Mouse (Mus musculus): ENCODE results near the gene Flnb. TPM values are rescaled to one million over a fixed set of nuclear protein-coding genes. Genes with fewer than 3 reads are reported as not detected.

The Flnb gene
- total and polyA plus RNA-seq, 2 experiments from 2014 or later, result 4.2 to 32.7 TPM

- no peak overlapping the region for H3K9ac ChIP-seq (replicated peaks; ENCODE audit: low read length)
- H3K4me2 ChIP-seq (ENCODE audit: low read depth, low read length), result no peak overlapping the region
- H3K36me3 ChIP-seq (ENCODE audit: insufficient read depth, low read length), result peaks cover 24% of the 10 kb centered on the region
- no peak overlapping the region for H3K27ac ChIP-seq
- 93% methylated on average over 8 of the region's 8 CpGs for WGBS
- H3K4me1 ChIP-seq (ENCODE audit: insufficient read depth, low read length), result no peaks in the 10 kb centered on the region; the same call in 1 of the 2 replicates
- no peak overlapping the region for H3K4me3 ChIP-seq (ENCODE audit: low read length)
- H3K27me3 ChIP-seq (ENCODE audit: insufficient read depth, low read length), result no peaks in the 10 kb centered on the region
- ATAC-seq (no peak), DNase-seq (ENCODE audit: low spot score) (no peak)
- TF ChIP-seq CTCF (IDR thresholded peaks at IDR 0.05; ENCODE audit: low read depth), result no peak
- no peaks in the 10 kb centered on the region for H3K9me3 ChIP-seq (ENCODE audit: low read length)
These were observed 64.3 kb downstream of the Flnb start for GRCm38 (mm10) chr14:7882050-7882449.

GRCm38 (mm10) chr14:7884158-7884557 lies 66.4 kb downstream of the Flnb start:
- 65% methylated on average over 1 of the region's 1 CpGs for WGBS
- TF ChIP-seq CTCF (IDR thresholded peaks at IDR 0.05; ENCODE audit: low read depth), result no peak
- no peaks in the 10 kb centered on the region; the same call in 1 of the 2 replicates for H3K4me1 ChIP-seq (ENCODE audit: insufficient read depth, low read length)
- no peaks in the 10 kb centered on the region for H3K27me3 ChIP-seq (ENCODE audit: insufficient read depth, low read length)
- no peak for ATAC-seq
- no peak for DNase-seq (ENCODE audit: low spot score)
- no peaks in the 10 kb centered on the region for H3K9me3 ChIP-seq (ENCODE audit: low read length)
- peaks cover 24% of the 10 kb centered on the region for H3K36me3 ChIP-seq (ENCODE audit: insufficient read depth, low read length)
- H3K27ac ChIP-seq, result no peak overlapping the region
- no peak overlapping the region for H3K4me3 ChIP-seq (ENCODE audit: low read length)
- H3K4me2 ChIP-seq (ENCODE audit: low read depth, low read length), result no peak overlapping the region
- H3K9ac ChIP-seq (replicated peaks; ENCODE audit: low read length), result no peak overlapping the region

- 80% methylated on average over 4 of the region's 4 CpGs for WGBS
These were observed 67.1 kb downstream of the Flnb start for GRCm38 (mm10) chr14:7884841-7885240.

GRCm38 (mm10) chr14:7885540-7885939 lies 67.8 kb downstream of the Flnb start:
- peak; percentile 66 for DNase-seq (ENCODE audit: low spot score)
- TF ChIP-seq CTCF (IDR thresholded peaks at IDR 0.05; ENCODE audit: low read depth), result no peak
- no peaks in the 10 kb centered on the region for H3K27me3 ChIP-seq (ENCODE audit: insufficient read depth, low read length)
- peaks cover 27% of the 10 kb centered on the region for H3K36me3 ChIP-seq (ENCODE audit: insufficient read depth, low read length)
- ATAC-seq, result peak; percentile 46; the same call in 1 of the 2 replicates
- no peak overlapping the region for H3K27ac ChIP-seq
- no peak overlapping the region for H3K4me3 ChIP-seq (ENCODE audit: low read length)
- H3K4me1 ChIP-seq (ENCODE audit: insufficient read depth, low read length), result no peaks in the 10 kb centered on the region; the same call in 1 of the 2 replicates
- H3K9ac ChIP-seq (replicated peaks; ENCODE audit: low read length), result no peak overlapping the region
- 41% methylated on average over 9 of the region's 9 CpGs for WGBS
- no peak overlapping the region for H3K4me2 ChIP-seq (ENCODE audit: low read depth, low read length)
- no peaks in the 10 kb centered on the region for H3K9me3 ChIP-seq (ENCODE audit: low read length)

More at GRCm38 (mm10) chr14:7884841-7885240, 67.1 kb downstream of the Flnb start:
- Histone ChIP-seq H3K9me3 (ENCODE audit: low read length) (no peaks in the 10 kb centered on the region), H3K9ac (replicated peaks; ENCODE audit: low read length) (no peak overlapping the region), H3K4me2 (ENCODE audit: low read depth, low read length) (no peak overlapping the region), H3K4me3 (ENCODE audit: low read length) (no peak overlapping the region), H3K27ac (no peak overlapping the region), H3K27me3 (ENCODE audit: insufficient read depth, low read length) (no peaks in the 10 kb centered on the region), H3K4me1 (ENCODE audit: insufficient read depth, low read length) (no peaks in the 10 kb centered on the region; the same call in 1 of the 2 replicates), H3K36me3 (ENCODE audit: insufficient read depth, low read length) (peaks cover 24% of the 10 kb centered on the region)
- no peak for ATAC-seq
- TF ChIP-seq CTCF (IDR thresholded peaks at IDR 0.05; ENCODE audit: low read depth), result no peak
- DNase-seq (ENCODE audit: low spot score), result peak; percentile 30

GRCm38 (mm10) chr14:7886008-7886407 lies 68.3 kb downstream of the Flnb start:
- WGBS, result 60% methylated on average over 6 of the region's 6 CpGs
- H3K9me3 ChIP-seq (ENCODE audit: low read length), result no peaks in the 10 kb centered on the region
- no peak overlapping the region for H3K4me3 ChIP-seq (ENCODE audit: low read length)
- peak; percentile 15 for DNase-seq (ENCODE audit: low spot score)
- H3K27me3 ChIP-seq (ENCODE audit: insufficient read depth, low read length), result no peaks in the 10 kb centered on the region
- no peaks in the 10 kb centered on the region; the same call in 1 of the 2 replicates for H3K4me1 ChIP-seq (ENCODE audit: insufficient read depth, low read length)
- no peak for TF ChIP-seq CTCF (IDR thresholded peaks at IDR 0.05; ENCODE audit: low read depth)
- no peak overlapping the region for H3K4me2 ChIP-seq (ENCODE audit: low read depth, low read length)
- no peak overlapping the region for H3K27ac ChIP-seq
- H3K9ac ChIP-seq (replicated peaks; ENCODE audit: low read length), result no peak overlapping the region
- ATAC-seq, result no peak
- peaks cover 30% of the 10 kb centered on the region for H3K36me3 ChIP-seq (ENCODE audit: insufficient read depth, low read length)

- H3K4me3 ChIP-seq (ENCODE audit: low read length), result no peak overlapping the region
- ATAC-seq (no peak), DNase-seq (ENCODE audit: low spot score) (no peak)
- H3K27ac ChIP-seq, result no peak overlapping the region
- WGBS, result 64% methylated on average over 7 of the region's 7 CpGs
- H3K36me3 ChIP-seq (ENCODE audit: insufficient read depth, low read length), result peaks cover 25% of the 10 kb centered on the region
- H3K9ac ChIP-seq (replicated peaks; ENCODE audit: low read length), result no peak overlapping the region
- no peaks in the 10 kb centered on the region for H3K9me3 ChIP-seq (ENCODE audit: low read length)
- no peak for TF ChIP-seq CTCF (IDR thresholded peaks at IDR 0.05; ENCODE audit: low read depth)
- H3K4me2 ChIP-seq (ENCODE audit: low read depth, low read length), result no peak overlapping the region
- no peaks in the 10 kb centered on the region for H3K27me3 ChIP-seq (ENCODE audit: insufficient read depth, low read length)
- no peaks in the 10 kb centered on the region; the same call in 1 of the 2 replicates for H3K4me1 ChIP-seq (ENCODE audit: insufficient read depth, low read length)
These were observed 69.4 kb downstream of the Flnb start for GRCm38 (mm10) chr14:7887171-7887570.

- no peak for TF ChIP-seq CTCF (IDR thresholded peaks at IDR 0.05; ENCODE audit: low read depth)
- Histone ChIP-seq H3K9ac (replicated peaks; ENCODE audit: low read length) (no peak overlapping the region), H3K4me2 (ENCODE audit: low read depth, low read length) (no peak overlapping the region), H3K36me3 (ENCODE audit: insufficient read depth, low read length) (peaks cover 28% of the 10 kb centered on the region), H3K4me1 (ENCODE audit: insufficient read depth, low read length) (no peaks in the 10 kb centered on the region; the same call in 1 of the 2 replicates), H3K27ac (peak overlapping the region; percentile 76), H3K4me3 (ENCODE audit: low read length) (no peak overlapping the region), H3K27me3 (ENCODE audit: insufficient read depth, low read length) (no peaks in the 10 kb centered on the region), H3K9me3 (ENCODE audit: low read length) (no peaks in the 10 kb centered on the region)
- DNase-seq (ENCODE audit: low spot score) (peak; percentile 10), ATAC-seq (no peak)
- 77% methylated on average over 6 of the region's 6 CpGs for WGBS
These were observed 70.5 kb downstream of the Flnb start for GRCm38 (mm10) chr14:7888294-7888693.
